Comparison of ENCODE assay signal across 11 mouse cellular contexts in genomic region chr1:136006292-136006748, GRCm38 (mm10). TPM values are rescaled to one million over a fixed set of nuclear protein-coding genes. Genes with fewer than 3 reads are reported as not detected.
DNase-seq lines count a peak whose midpoint lies in the region; ATAC-seq lines count a peak whose summit lies in the region.
"Had no signal": no experiment of that assay in that cellular context is flagged by ENCODE, and none has a peak within 500 bp of the region (broad histone marks: within the 10 kb centered on the region; RNA-seq: fewer than 3 reads in every experiment).

TSS of gene Igfn1 (minus strand) at chr1:136006342.

- no peak within 1 kb of the TSS for H3K4me2 ChIP-seq in forebrain, embryonic 16.5 days (ENCODE audit: low read length)
- peak within 1 kb of the TSS; percentile 80 for H3K4me2 ChIP-seq in lung, embryonic 16.5 days (ENCODE audit: low read depth, low read length)
- H3K4me2 ChIP-seq in liver, embryonic 11.5 days: peak within 1 kb of the TSS; percentile 97
- H3K4me2 ChIP-seq in stomach, embryonic 16.5 days (ENCODE audit: low read depth, low read length): peak within 1 kb of the TSS; percentile 80

- no peak within 1 kb of the TSS for H3K27ac ChIP-seq in forebrain, embryonic 10.5 days
- H3K27ac ChIP-seq in forebrain, embryonic 16.5 days (ENCODE audit: low read length): no peak within 1 kb of the TSS
- no peak within 1 kb of the TSS for H3K27ac ChIP-seq in lung, embryonic 16.5 days (ENCODE audit: low read length)
- H3K27ac ChIP-seq in liver, embryonic 11.5 days (ENCODE audit: low read depth, low read length): no peak within 1 kb of the TSS
- no peak within 1 kb of the TSS for H3K27ac ChIP-seq in stomach, embryonic 16.5 days (ENCODE audit: low read length)

- WGBS in forebrain, embryonic 10.5 days: 79% methylated on average over 3 of the region's 3 CpGs
- WGBS in forebrain, embryonic 16.5 days: 85% methylated on average over 3 of the region's 3 CpGs
- 70% methylated on average over 3 of the region's 3 CpGs for WGBS in lung, embryonic 16.5 days
- 76% methylated on average over 3 of the region's 3 CpGs for WGBS in liver, embryonic 11.5 days
- WGBS in stomach, embryonic 16.5 days: 63% methylated on average over 3 of the region's 3 CpGs

- no peak for ATAC-seq in forebrain, embryonic 16.5 days
- ATAC-seq in lung, embryonic 16.5 days (ENCODE audit: low read depth): no peak
- ATAC-seq in liver, embryonic 11.5 days (replicated peaks; ENCODE audit: low FRiP score): no peak
- no peak for ATAC-seq in stomach, embryonic 16.5 days (ENCODE audit: insufficient read depth, low FRiP score)
- ATAC-seq: activated CD4-positive, CD25-positive, alpha-beta regulatory T cell, adult 4 months had no signal

- no peaks in the 10 kb centered on the region for H3K36me3 ChIP-seq in forebrain, embryonic 10.5 days (replicated peaks)
- no peaks in the 10 kb centered on the region for H3K36me3 ChIP-seq in forebrain, embryonic 16.5 days (ENCODE audit: control insufficient read depth, insufficient read depth)
- H3K36me3 ChIP-seq in lung, embryonic 16.5 days (ENCODE audit: control insufficient read depth, insufficient read depth, low read length): no peaks in the 10 kb centered on the region
- H3K36me3 ChIP-seq in liver, embryonic 11.5 days (ENCODE audit: control insufficient read depth, insufficient read depth, low read length): no peaks in the 10 kb centered on the region
- H3K36me3 ChIP-seq in stomach, embryonic 16.5 days (ENCODE audit: control insufficient read depth, insufficient read depth, low read length): no peaks in the 10 kb centered on the region

- H3K4me3 ChIP-seq in forebrain, embryonic 10.5 days: peak within 1 kb of the TSS; percentile 57
- H3K4me3 ChIP-seq in forebrain, embryonic 16.5 days (replicated peaks; ENCODE audit: low read length): no peak within 1 kb of the TSS
- peak within 1 kb of the TSS; percentile 59; the same call in 1 of the 2 replicates for H3K4me3 ChIP-seq in lung, embryonic 16.5 days (ENCODE audit: low read length)
- H3K4me3 ChIP-seq in liver, embryonic 11.5 days (ENCODE audit: low read depth, low read length): peak within 1 kb of the TSS; percentile 57
- peak within 1 kb of the TSS; percentile 52 for H3K4me3 ChIP-seq in stomach, embryonic 16.5 days (replicated peaks; ENCODE audit: low read length)

- peaks cover 42% of the 10 kb centered on the region for H3K27me3 ChIP-seq in forebrain, embryonic 10.5 days (ENCODE audit: poor library complexity, severe bottlenecking)
- H3K27me3 ChIP-seq in forebrain, embryonic 16.5 days (replicated peaks; ENCODE audit: control insufficient read depth, insufficient read depth, low read length): peaks cover 14% of the 10 kb centered on the region
- H3K27me3 ChIP-seq in lung, embryonic 16.5 days (ENCODE audit: control insufficient read depth, insufficient read depth, low read depth, low read length): peaks cover 5% of the 10 kb centered on the region; the same call in 1 of the 2 replicates
- H3K27me3 ChIP-seq in liver, embryonic 11.5 days (replicated peaks; ENCODE audit: control insufficient read depth, insufficient read depth, low read length): peaks cover 11% of the 10 kb centered on the region
- no peaks in the 10 kb centered on the region for H3K27me3 ChIP-seq in stomach, embryonic 16.5 days (ENCODE audit: control insufficient read depth, insufficient read depth, low read length)

- H3K9ac ChIP-seq in forebrain, embryonic 16.5 days (replicated peaks; ENCODE audit: low read depth, low read length): no peak within 1 kb of the TSS
- peak within 1 kb of the TSS; percentile 62; the same call in 1 of the 2 replicates for H3K9ac ChIP-seq in lung, embryonic 16.5 days (ENCODE audit: low read length)
- H3K9ac ChIP-seq in liver, embryonic 11.5 days (ENCODE audit: low read depth, low read length): no peak within 1 kb of the TSS
- no peak within 1 kb of the TSS; the same call in 1 of the 2 replicates for H3K9ac ChIP-seq in stomach, embryonic 16.5 days (ENCODE audit: low read length)

- H3K9me3 ChIP-seq in forebrain, embryonic 10.5 days: no peaks in the 10 kb centered on the region
- no peaks in the 10 kb centered on the region for H3K9me3 ChIP-seq in forebrain, embryonic 16.5 days (ENCODE audit: control insufficient read depth, low read length)
- H3K9me3 ChIP-seq in lung, embryonic 16.5 days (ENCODE audit: control insufficient read depth, low read length): no peaks in the 10 kb centered on the region
- no peaks in the 10 kb centered on the region for H3K9me3 ChIP-seq in liver, embryonic 11.5 days (ENCODE audit: control insufficient read depth, low read length)
- H3K9me3 ChIP-seq in stomach, embryonic 16.5 days (replicated peaks; ENCODE audit: control insufficient read depth, low read length): no peaks in the 10 kb centered on the region

- H3K4me1 ChIP-seq in forebrain, embryonic 10.5 days: peaks cover 13% of the 10 kb centered on the region
- peaks cover 8% of the 10 kb centered on the region for H3K4me1 ChIP-seq in forebrain, embryonic 16.5 days (replicated peaks; ENCODE audit: control insufficient read depth, insufficient read depth, low read length)
- H3K4me1 ChIP-seq in lung, embryonic 16.5 days (replicated peaks; ENCODE audit: control insufficient read depth, insufficient read depth, low read length): peaks cover 7% of the 10 kb centered on the region
- peaks cover 5% of the 10 kb centered on the region for H3K4me1 ChIP-seq in liver, embryonic 11.5 days (replicated peaks; ENCODE audit: control insufficient read depth, insufficient read depth, low read length)
- peaks cover 10% of the 10 kb centered on the region for H3K4me1 ChIP-seq in stomach, embryonic 16.5 days (ENCODE audit: control insufficient read depth, insufficient read depth, low read length)

- DNase-seq in forebrain, embryonic 10.5 days (ENCODE audit: extremely low spot score, low spot score): no peak
- no peak for DNase-seq in lung, adult 18-20 months
- no peak for DNase-seq in liver, embryonic 11.5 days (ENCODE audit: low spot score)
- no peak for DNase-seq in layer of hippocampus, postnatal 10 days (ENCODE audit: low spot score in 2 of 2)
- DNase-seq in kidney, adult 18-20 months: no peak

RNA-seq across cellular contexts. Expression of gene Igfn1, which starts in this region (rescaled TPM):
- polyA plus RNA-seq in forebrain, embryonic 10.5 days (2016; fragmentation: Nextera tagmentation; extraction: Ambion mirVana): not detected in 2 replicates
- not detected in 2 replicates for polyA plus RNA-seq in forebrain, embryonic 16.5 days (2015; fragmentation: Nextera tagmentation; extraction: Ambion mirVana)
- polyA plus RNA-seq in lung, embryonic 16.5 days (2015; fragmentation: Nextera tagmentation; extraction: Ambion mirVana): not detected in 2 replicates
- polyA plus RNA-seq in liver, embryonic 11.5 days (2014; fragmentation: Nextera tagmentation; extraction: Ambion mirVana): not detected in 2 replicates
- polyA plus RNA-seq in stomach, embryonic 16.5 days (2015; fragmentation: Nextera tagmentation; extraction: Ambion mirVana): 0.12 TPM in 2 replicates
- under 1 TPM; 0.04 to 0.23 TPM for total RNA-seq in layer of hippocampus, postnatal 10 days (2021)
- total RNA-seq: megakaryocyte progenitor cell, adult 5-6 weeks had no signal
- polyA plus RNA-seq: activated CD4-positive, CD25-positive, alpha-beta regulatory T cell, adult 4 months; embryonic facial prominence, embryonic 11.5 days had no signal
